Mouse (Mus musculus) gastrocnemius, postnatal 25 days (tissue): ENCODE measurements around the gene Kxd1. TPM values are rescaled to one million over a fixed set of nuclear protein-coding genes. Genes with fewer than 3 reads are reported as not detected.

Experiments used
- DNase-seq: peaks from one replicate; pipeline ENCODE4 v3.0.0; 2022
- total RNA-seq, 2 experiments: library from RNA; stranded (reverse); gene quantifications; 1 replicate in 1 of 2; 2 replicates in 1 of 2; pipeline ENCODE4 v1.2.3; 2021

Kxd1 gene
- total RNA-seq, 2 experiments from 2014 or later: 70.9 to 71.9 TPM

DNA sequence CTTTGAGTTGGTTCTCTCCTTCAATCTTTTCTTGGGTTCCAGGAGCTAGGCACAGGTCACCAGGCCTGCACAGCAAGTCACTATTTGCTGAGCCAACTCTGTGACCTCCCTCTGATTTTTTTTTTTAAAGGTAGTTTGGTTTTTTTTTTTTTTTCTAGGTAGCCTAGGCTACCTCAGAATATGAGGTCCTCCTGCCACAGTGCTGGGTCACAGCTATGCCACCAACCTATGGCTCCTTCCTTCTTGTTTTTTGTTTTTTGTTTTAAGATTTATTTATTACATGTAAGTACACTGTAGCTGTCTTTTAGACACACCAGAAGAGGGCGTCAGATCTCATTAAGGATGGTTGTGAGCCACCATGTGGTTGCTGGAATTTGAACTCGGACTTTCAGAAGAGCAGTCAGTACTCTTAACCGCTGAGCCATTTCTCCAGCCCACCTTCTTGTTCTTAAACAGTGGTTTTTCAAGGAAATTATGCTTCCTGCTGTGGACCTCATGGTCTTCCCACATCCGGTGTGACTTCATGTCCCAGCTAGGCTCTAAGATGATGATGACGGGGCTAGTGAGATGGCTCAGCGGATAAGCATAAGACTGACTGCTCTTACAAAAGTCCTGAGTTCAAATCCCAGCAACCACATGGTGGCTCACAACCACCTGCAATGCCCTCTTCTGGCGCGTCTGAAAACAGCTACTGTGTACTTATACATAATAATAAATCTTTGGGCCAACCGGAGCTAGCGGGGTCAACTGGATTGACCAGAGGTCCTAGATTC, 21.8 kb upstream of the Kxd1 start:
- no peak for DNase-seq

DNA sequence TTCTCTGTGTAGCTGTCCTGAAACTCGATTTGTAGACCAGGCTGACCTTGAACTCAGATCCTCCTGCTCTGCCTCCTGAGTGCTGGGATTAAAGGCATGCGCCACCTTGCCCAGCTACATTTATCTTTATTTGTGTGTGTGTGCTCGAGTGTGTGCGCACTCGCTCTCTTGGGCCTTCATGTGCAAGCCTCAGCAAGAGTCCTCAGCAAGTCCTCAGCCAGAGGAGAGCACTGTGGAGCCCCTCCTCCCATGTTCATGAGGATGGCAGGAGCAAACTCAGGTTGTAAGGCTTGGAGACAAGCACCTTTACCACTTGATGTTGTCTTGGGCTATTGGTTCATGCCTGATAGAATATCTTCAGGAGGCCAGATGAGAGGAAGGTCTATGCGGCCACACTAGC, 20.0 kb upstream of the Kxd1 start:
- DNase-seq: no peak

DNA sequence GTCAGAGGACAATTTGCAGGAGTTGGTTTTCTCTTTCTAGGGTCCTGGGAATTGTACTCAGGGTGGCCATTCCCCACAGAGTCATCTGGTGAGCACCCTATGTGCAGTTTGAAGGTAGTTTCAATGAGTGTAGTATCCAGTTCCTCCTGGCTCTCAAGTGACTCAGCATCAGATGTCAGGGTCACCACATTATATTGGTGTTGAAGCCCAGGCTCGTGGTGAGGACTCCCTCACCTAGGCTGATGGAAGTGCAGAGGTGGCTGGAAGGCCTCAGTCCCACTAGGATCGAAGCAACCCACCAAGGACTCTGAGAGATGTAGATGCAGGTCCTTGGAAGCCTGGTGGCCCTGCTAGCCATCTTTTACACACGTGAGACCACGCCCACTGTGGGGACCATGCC, 18.7 kb upstream of the Kxd1 start:
- no peak for DNase-seq

DNA sequence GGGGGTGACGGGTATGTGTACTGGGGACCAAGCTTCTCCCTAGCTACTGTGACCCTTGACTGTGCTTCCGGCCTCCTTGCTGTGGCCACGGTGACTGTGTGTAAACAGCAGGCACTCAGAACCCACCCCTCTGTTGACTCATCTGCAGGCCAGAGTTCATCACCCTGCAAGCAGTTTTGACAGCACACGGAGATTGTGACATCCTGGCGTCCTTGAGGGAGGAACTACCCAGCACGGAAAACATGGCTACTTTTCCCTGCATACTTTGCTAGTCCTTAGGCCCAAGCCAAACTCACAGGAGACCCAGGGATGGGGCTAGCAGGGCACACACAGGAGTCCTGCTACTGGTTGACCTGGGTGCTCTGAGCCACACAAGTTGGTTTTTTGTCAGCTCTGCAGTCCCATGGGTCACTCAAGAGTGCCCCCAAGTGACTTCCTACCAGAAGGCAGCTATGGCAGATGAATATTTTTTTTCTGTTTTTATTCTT, 16.5 kb upstream of the Kxd1 start:
- DNase-seq: no peak

DNA sequence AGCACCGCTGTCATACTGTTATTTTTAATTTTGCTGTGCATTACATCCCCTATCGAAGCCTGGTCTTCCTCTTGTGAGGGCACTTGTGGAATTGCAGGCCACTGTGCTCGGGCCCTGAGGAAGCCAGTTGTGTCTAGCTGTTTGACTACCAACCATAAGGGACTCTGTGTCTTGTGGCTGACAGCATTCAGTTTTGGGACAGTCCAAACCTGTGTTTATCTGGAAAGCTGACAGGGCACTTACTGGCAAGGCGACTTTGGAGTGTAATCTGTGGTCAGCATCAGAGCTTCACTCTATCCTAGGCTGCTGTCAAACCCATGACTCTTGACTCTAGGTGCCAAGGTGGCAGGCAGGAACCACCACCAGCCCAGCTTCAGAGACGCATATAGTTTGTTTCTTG, 13.3 kb upstream of the Kxd1 start:
- no peak for DNase-seq

GRCm38 (mm10) chr8:70540507-70541071, 12.8 kb upstream of the Kxd1 start:
- peak; percentile 31 for DNase-seq

DNA sequence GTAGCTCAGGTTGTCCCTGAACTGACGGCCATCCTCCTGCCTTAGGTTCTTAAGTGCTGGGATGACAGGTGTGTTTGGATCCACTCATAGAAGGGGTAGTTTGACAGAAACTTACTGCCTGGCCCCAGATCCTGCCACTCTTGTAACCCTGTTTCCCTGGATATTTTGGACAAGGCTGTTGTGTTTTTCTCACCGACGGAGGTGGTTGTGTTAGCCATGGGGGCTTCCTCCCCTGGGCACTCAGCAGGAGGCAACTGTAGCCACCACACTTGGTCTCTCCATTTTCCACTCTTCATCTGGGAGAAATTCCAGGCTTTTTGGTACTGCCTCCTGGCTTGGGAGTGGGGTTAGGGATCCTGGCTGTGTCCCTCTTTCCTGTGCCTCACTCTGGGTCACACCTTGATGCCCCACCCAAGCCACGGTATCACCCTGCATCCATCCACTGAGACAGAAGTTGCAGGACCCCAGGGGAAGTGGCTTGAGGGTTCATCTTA, 12.3 kb upstream of the Kxd1 start:
- no peak for DNase-seq

DNA sequence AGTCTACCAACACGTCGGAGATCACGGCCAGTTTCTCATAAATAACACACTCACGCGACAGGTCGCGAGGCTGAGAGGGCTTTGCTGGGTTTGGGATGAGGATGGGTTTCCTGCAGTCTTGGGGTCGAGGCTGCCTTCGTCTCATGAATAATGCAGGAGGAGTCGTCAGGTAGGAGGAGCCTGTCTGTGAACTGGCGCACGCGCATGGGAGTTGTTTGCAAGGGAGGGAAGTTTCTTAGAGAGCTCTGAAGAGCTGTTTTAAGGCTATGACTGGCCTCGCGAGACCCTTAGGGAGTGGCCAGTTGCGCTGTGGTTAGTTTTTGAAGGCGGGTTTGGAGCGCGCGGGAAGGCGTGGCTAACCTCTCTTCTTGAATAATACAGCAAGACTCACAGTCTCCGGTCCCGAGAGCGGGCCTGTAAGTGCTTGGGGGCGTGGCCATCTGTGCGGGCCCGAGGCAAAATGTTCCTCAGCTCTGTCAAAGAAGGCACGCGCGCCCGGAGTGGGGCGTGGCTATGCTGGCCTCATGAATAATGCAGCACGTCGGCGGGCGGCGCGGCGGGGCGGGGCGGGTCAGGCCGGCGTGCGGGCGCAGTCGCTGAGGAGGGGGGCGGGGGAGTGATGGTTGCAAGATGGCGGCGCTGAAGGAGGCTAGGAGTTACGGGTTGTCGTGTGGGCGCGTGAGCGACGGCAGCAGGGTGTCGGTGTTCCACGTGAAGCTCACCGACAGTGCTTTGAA, 11.5 kb upstream of the Kxd1 start, which contains the start of gene Ell:
Gene Ell, plus strand, starts transcription at position 381 of the 737 bp plus-strand sequence.
- peak; percentile 100 for DNase-seq

- peak; percentile 96 for DNase-seq
These were observed 10.9 kb upstream of the Kxd1 start for GRCm38 (mm10) chr8:70538633-70539076.

DNA sequence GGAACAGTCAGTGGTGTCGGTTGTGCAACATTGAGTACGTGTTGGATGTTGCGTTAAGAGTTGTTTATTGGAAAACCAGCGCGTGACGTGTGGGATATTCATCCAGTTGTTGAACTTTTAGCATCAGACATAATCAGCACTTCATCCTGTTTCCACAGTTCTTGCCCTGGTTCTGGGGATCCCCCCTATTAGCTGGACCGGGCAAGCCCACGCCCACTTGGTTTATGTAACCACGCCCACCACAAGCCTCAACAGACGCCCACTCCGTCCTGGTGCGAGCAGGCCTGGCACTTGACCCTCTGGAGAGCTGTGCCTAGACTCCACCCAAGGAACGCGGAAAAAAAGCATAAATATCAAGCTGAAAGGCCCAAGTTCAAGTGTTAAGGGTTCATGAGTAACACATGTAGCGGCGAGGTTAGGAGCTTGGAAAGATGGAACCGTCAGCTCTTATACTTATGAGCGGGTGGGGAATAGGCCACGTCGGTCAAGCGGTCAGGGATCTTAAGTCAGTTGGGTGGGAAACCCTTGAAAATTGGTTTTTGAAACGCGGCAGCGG, 10.3 kb upstream of the Kxd1 start:
- DNase-seq: peak; percentile 69

- DNase-seq: no peak
These were observed 7.9 kb upstream of the Kxd1 start for GRCm38 (mm10) chr8:70535701-70536100.

DNA sequence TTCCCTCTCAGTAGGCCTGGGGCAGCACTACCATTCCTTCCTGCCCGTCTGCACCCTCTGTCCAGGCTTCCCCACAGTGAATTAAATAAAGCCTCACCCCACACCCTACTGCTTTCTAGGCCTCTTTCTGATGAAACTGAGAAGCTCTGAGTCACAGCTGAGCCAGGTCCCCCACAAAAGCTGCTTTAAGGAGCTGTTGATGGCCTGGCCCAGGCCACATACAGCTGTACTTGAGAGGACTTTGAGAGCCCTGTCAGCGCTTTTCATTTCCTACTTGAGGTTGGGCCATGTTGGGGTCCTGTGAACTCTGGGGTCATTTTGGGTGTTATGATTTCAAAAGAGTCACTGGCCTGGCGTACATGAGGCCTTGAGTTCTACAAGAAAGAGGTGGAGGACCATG, 7.5 kb upstream of the Kxd1 start:
- DNase-seq: no peak

DNA sequence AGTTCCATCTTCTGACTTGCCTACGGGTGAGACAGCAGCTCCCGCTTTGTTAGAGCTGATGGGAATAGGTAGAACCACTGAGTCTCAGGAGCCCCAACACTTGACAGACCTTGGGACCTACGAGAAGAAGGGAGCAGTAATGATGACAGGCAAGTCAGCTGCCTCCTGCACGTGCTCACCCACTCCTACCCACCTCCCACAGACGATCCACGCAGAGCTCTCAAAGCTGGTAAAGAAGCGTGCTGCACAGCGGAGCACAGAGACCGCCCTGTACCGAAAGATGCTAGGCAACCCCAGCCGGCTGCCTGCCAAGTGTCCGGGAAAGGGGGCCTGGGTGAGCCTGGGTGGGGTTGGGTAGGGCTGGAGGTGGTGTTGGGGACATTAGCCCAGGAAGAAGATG, 6.5 kb upstream of the Kxd1 start:
- DNase-seq: no peak

- no peak for DNase-seq
These were observed 2.6 kb upstream of the Kxd1 start for GRCm38 (mm10) chr8:70530314-70530713.

DNA sequence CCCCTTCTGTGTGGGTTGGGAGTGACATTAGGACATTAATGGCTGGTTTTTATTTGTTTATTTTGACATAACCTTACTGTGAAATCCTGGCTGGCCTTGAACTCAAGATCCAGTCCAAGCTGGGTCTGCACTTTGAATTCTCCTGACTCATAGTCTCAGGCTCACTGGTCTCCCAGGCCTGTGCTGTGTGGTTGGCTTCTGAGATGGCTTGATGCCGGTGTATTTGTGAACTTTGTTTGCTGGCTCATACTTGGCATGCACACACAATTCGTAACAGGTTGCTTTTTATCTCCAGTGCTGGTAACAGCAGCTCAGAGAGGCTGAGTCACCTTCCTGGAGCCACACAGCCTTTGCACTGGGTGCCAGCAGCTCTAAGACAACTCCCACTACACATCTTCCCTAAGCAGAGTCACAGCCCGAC, 2.0 kb upstream of the Kxd1 start:
- DNase-seq: no peak

DNA sequence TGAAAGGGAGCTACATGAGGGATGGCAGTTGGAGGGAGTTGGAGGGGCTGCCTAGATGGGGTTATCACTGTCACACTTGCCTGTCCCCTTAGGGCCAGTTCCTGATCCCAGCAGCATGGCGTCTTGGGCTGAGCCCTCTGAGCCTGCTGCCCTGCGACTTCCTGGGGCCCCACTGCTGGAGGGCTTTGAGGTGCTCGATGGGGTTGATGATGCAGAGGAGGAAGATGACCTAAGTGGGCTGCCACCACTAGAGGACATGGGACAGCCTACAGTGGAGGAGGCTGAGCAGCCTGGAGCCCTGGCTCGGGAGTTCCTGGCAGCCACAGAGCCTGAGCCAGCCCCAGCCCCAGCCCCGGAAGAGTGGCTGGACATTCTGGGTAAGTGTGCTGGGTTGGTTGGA, 1.5 kb upstream of the Kxd1 start:
- no peak for DNase-seq

DNA sequence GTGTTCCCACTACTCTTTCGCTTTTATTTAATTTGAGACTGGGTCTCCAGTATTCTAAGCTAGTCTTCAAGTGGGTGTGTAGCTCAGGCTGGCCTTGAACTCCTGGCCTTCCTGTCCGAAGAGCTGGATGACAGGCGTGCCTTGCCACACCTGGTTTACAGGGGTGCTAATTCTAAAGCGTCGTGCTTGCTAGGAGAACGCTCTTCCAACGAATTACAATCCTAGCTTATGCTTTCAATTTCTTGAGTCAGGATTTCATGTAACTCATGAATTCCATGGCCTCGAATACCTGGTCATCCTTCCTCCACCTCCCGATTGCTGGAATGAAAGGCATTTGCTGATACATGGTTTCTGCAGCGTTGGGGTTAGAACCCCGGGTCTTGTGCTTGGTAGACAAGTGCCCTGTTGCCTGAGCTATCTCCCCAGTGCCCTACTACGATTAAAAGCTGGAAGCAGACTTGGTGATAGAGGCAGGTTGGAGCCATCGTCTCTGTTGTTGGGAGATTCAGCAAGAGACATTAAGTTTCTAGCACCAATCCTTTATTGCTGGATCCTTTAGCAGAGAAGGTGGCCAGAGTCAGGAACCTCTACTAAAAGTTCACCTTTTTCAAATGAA, 534 bp upstream of the Kxd1 start:
- no peak for DNase-seq

GRCm38 (mm10) chr8:70527111-70527511, 645 bp downstream of the Kxd1 start:
- DNase-seq: no peak

DNA sequence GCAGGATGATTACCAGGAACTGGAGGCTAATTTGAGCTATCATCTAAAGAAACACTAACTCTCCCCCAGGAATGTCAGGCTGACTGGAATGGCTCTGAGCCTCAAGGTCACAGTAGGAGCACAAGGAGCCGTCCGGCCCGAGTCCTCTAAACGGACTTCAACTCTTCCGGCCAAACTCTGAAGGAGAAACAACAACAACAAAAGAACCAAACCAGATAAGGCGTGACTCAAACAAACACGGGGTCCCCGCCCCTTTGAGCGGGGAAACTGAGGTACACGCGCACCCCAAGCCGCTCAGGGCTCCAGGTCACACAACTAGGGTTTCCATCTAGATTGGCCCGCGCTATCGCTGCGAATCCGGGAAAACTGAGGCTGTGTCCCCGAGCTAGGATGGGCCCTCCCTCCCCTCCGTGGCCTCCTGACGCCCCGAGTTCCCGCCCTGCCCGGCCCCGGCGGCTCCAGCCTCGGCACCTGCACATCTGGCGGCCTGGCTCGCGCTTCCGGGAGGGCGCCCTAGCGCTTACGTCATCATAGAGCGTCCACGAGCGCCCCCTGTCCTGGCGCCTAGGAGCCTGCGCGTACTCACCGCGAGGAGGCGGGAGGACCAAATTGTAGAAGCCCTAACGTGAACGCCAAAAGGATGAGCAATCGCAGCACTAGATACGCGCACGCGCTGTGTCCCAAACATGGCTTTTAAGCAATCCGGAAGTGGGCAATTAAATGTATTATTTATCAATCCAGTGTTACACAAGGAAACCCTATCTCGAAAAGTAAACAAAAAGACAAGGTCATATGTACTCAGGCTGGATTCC, 5.0 kb downstream of the Kxd1 start:
- DNase-seq: peak; percentile 95

GRCm38 (mm10) chr8:70519606-70520005, 8.2 kb downstream of the Kxd1 start:
- DNase-seq: no peak

- DNase-seq: no peak
These were observed 8.7 kb downstream of the Kxd1 start for GRCm38 (mm10) chr8:70519043-70519442.
